Mouse (Mus musculus): ENCODE results near the gene Map1a. TPM values are rescaled to one million over a fixed set of nuclear protein-coding genes. Genes with fewer than 3 reads are reported as not detected.

Gene Map1a
- total RNA-seq, 1 experiment: 4.3 TPM

GRCm38 (mm10) chr2:121289730-121290540 is 535 bp downstream of the Map1a start:
- in situ Hi-C loops (cut with MboI; ENCODE audit: low sequenced_read_pairs in 2 of 2, unreplicated experiment in 2 of 2): no loop called here
- H3K4me3 ChIP-seq (ENCODE audit: insufficient read depth in 1 of 2, low read depth in 1 of 2, low read length in 2 of 2, poor library complexity in 1 of 2, severe bottlenecking in 1 of 2): peak overlapping the region; percentile 58 to 64
- no peaks in the 10 kb centered on the region for H3K36me3 ChIP-seq (ENCODE audit: control insufficient read depth, insufficient read depth, low read length, poor library complexity, severe bottlenecking)
- no peak for TF ChIP-seq ZNF384 (IDR thresholded peaks at IDR 0.05; ENCODE audit: low read depth, low read length)
- no peak for DNase-seq (ENCODE audit: low read depth, low spot score)
- H3K27ac ChIP-seq (ENCODE audit: insufficient read depth, low read depth, low read length, poor library complexity, severe bottlenecking): no peak overlapping the region
- H3K9me3 ChIP-seq (ENCODE audit: control insufficient read depth, insufficient read depth, low read depth, low read length): no peaks in the 10 kb centered on the region
- H3K4me1 ChIP-seq (ENCODE audit: control insufficient read depth in 2 of 2, insufficient read depth in 2 of 2, low read length in 2 of 2, poor library complexity in 1 of 2): peaks cover 0 to 8% of the 10 kb centered on the region in 2 experiments; a peak in 1 of 4 replicates
- H3K9ac ChIP-seq (ENCODE audit: insufficient read depth, low read depth, low read length, poor library complexity, severe bottlenecking): peak overlapping the region; percentile 26

- in situ Hi-C loops (cut with MboI; ENCODE audit: low sequenced_read_pairs in 2 of 2, unreplicated experiment in 2 of 2): no loop called here
- H3K4me1 ChIP-seq (ENCODE audit: control insufficient read depth in 2 of 2, insufficient read depth in 2 of 2, low read length in 2 of 2, poor library complexity in 1 of 2): peaks cover 3 to 27% of the 10 kb centered on the region in 2 experiments; a peak in 3 of 4 replicates
Observed at GRCm38 (mm10) chr2:121292316-121293013, 3.1 kb downstream of the Map1a start.

GRCm38 (mm10) chr2:121294182-121294581 is 4.8 kb downstream of the Map1a start:
- peak overlapping the region; percentile 20 for H3K27ac ChIP-seq (ENCODE audit: insufficient read depth, low read depth, low read length, poor library complexity, severe bottlenecking)
- peaks cover 2% of the 10 kb centered on the region; the same call in 1 of the 2 replicates for H3K36me3 ChIP-seq (ENCODE audit: control insufficient read depth, insufficient read depth, low read length, poor library complexity, severe bottlenecking)
- peak overlapping the region in 1 of 2 experiments; percentile 61; a peak in 2 of 4 replicates for H3K4me3 ChIP-seq (ENCODE audit: insufficient read depth in 1 of 2, low read depth in 1 of 2, low read length in 2 of 2, poor library complexity in 1 of 2, severe bottlenecking in 1 of 2)
- no peak for DNase-seq (ENCODE audit: low read depth, low spot score)
- peaks cover 3 to 36% of the 10 kb centered on the region in 2 experiments; a peak in 3 of 4 replicates for H3K4me1 ChIP-seq (ENCODE audit: control insufficient read depth in 2 of 2, insufficient read depth in 2 of 2, low read length in 2 of 2, poor library complexity in 1 of 2)
- in situ Hi-C loops (cut with MboI; ENCODE audit: low sequenced_read_pairs in 2 of 2, unreplicated experiment in 2 of 2): no loop called here
- no peaks in the 10 kb centered on the region for H3K9me3 ChIP-seq (ENCODE audit: control insufficient read depth, insufficient read depth, low read depth, low read length)
- H3K9ac ChIP-seq (ENCODE audit: insufficient read depth, low read depth, low read length, poor library complexity, severe bottlenecking): no peak overlapping the region
- TF ChIP-seq MAFK (IDR thresholded peaks at IDR 0.05; ENCODE audit: insufficient read depth, low read depth, low read length) (peak; percentile 72), CHD2 (IDR thresholded peaks at IDR 0.05; ENCODE audit: low read depth, low read length) (no peak), HCFC1 (IDR thresholded peaks at IDR 0.05; ENCODE audit: borderline replicate concordance, insufficient read depth, low read length) (no peak)

More at GRCm38 (mm10) chr2:121292316-121293013, 3.1 kb downstream of the Map1a start:
- Histone ChIP-seq H3K9ac (ENCODE audit: insufficient read depth, low read depth, low read length, poor library complexity, severe bottlenecking) (no peak overlapping the region), H3K36me3 (ENCODE audit: control insufficient read depth, insufficient read depth, low read length, poor library complexity, severe bottlenecking) (no peaks in the 10 kb centered on the region), H3K4me3 (ENCODE audit: insufficient read depth in 1 of 2, low read depth in 1 of 2, low read length in 2 of 2, poor library complexity in 1 of 2, severe bottlenecking in 1 of 2) (no peak overlapping the region), H3K27ac (ENCODE audit: insufficient read depth, low read depth, low read length, poor library complexity, severe bottlenecking) (no peak overlapping the region), H3K9me3 (ENCODE audit: control insufficient read depth, insufficient read depth, low read depth, low read length) (no peaks in the 10 kb centered on the region)
- TF ChIP-seq HCFC1 (IDR thresholded peaks at IDR 0.05; ENCODE audit: borderline replicate concordance, insufficient read depth, low read length) (no peak), MAFK (IDR thresholded peaks at IDR 0.05; ENCODE audit: insufficient read depth, low read depth, low read length) (no peak), ZC3H11A (IDR thresholded peaks at IDR 0.05; ENCODE audit: borderline replicate concordance, low read depth, low read length) (no peak), ZNF384 (IDR thresholded peaks at IDR 0.05; ENCODE audit: low read depth, low read length) (no peak), CHD2 (IDR thresholded peaks at IDR 0.05; ENCODE audit: low read depth, low read length) (no peak)
- no peak for DNase-seq (ENCODE audit: low read depth, low spot score)

GRCm38 (mm10) chr2:121294753-121295607 is 5.6 kb downstream of the Map1a start:
- Histone ChIP-seq H3K4me3 (ENCODE audit: insufficient read depth in 1 of 2, low read depth in 1 of 2, low read length in 2 of 2, poor library complexity in 1 of 2, severe bottlenecking in 1 of 2) (peak overlapping the region; percentile 31 to 61), H3K4me1 (ENCODE audit: control insufficient read depth in 2 of 2, insufficient read depth in 2 of 2, low read length in 2 of 2, poor library complexity in 1 of 2) (peaks cover 3 to 36% of the 10 kb centered on the region in 2 experiments; a peak in 3 of 4 replicates), H3K9ac (ENCODE audit: insufficient read depth, low read depth, low read length, poor library complexity, severe bottlenecking) (peak overlapping the region; percentile 45), H3K9me3 (ENCODE audit: control insufficient read depth, insufficient read depth, low read depth, low read length) (no peaks in the 10 kb centered on the region), H3K36me3 (ENCODE audit: control insufficient read depth, insufficient read depth, low read length, poor library complexity, severe bottlenecking) (peaks cover 7% of the 10 kb centered on the region), H3K27ac (ENCODE audit: insufficient read depth, low read depth, low read length, poor library complexity, severe bottlenecking) (peak overlapping the region; percentile 20)
- in situ Hi-C loops (cut with MboI; ENCODE audit: low sequenced_read_pairs in 2 of 2, unreplicated experiment in 2 of 2): no loop called here
- TF ChIP-seq MAFK (IDR thresholded peaks at IDR 0.05; ENCODE audit: insufficient read depth, low read depth, low read length) (no peak), ZC3H11A (IDR thresholded peaks at IDR 0.05; ENCODE audit: borderline replicate concordance, low read depth, low read length) (no peak), ZNF384 (IDR thresholded peaks at IDR 0.05; ENCODE audit: low read depth, low read length) (no peak), HCFC1 (IDR thresholded peaks at IDR 0.05; ENCODE audit: borderline replicate concordance, insufficient read depth, low read length) (no peak)
- no peak for DNase-seq (ENCODE audit: low read depth, low spot score)

All from ES-E14 (cell line).